Mouse (Mus musculus) CD4-positive naive resting alpha-beta T cell, adult 57 days (primary cell): ENCODE results near the gene Bmp2. TPM values are rescaled to one million over a fixed set of nuclear protein-coding genes. Genes with fewer than 3 reads are reported as not detected.

ENCODE experiments used
- total RNA-seq: library from RNA; stranded (reverse); gene quantifications from one replicate; pipeline ENCODE4 v1.2.4, GENCODE M21; 2023

Bmp2 gene
- total RNA-seq, result 0.53 TPM

DNA sequence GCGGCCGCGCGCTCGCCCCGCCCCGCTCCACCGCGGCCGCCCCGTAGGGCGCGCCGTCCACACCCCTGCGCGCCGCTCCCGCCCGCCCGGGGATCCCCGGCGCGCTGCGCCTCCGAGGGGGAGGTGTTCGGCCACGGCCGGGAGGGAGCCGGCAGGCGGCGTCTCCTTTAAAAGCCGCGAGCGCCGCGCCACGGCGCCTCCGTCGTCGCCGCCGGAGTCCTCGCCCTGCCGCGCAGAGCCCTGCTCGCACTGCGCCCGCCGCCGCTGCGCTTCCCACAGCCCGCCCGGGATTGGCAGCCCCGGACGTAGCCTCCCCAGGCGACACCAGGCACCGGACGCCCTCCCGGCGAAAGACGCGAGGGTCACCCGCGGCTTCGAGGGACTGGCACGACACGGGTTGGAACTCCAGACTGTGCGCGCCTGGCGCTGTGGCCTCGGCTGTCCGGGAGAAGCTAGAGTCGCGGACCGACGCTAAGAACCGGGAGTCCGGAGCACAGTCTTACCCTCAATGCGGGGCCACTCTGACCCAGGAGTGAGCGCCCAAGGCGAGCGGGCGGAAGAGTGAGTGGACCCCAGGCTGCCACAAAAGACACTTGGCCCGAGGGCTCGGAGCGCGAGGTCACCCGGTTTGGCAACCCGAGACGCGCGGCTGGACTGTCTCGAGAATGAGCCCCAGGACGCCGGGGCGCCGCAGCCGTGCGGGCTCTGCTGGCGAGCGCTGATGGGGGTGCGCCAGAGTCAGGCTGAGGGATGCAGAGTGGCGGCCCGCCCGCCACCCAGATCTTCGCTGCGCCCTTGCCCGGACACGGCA, at the start of gene Bmp2:
Bmp2 (plus strand) TSS at position 129 of the 811 bp plus-strand sequence.

